In genomic region chr6:50354688-50355660, GRCm38 (mm10) we compare ENCODE assay signal across 8 mouse cellular contexts.
DNase-seq lines count a peak whose midpoint lies in the region; ATAC-seq lines count a peak whose summit lies in the region.

No protein-coding gene starts in this region.

- H3K9ac ChIP-seq in kidney, embryonic 16.5 days (replicated peaks; ENCODE audit: low read length): no peak overlapping the region; the same call in 1 of the 2 replicates
- H3K9ac ChIP-seq in midbrain, embryonic 14.5 days (replicated peaks; ENCODE audit: low read length): no peak overlapping the region

- H3K9me3 ChIP-seq in megakaryocyte, embryonic 14.5 days: no peaks in the 10 kb centered on the region
- no peaks in the 10 kb centered on the region for H3K9me3 ChIP-seq in kidney, embryonic 16.5 days (ENCODE audit: low read length)
- no peaks in the 10 kb centered on the region for H3K9me3 ChIP-seq in midbrain, embryonic 14.5 days (ENCODE audit: control insufficient read depth, low read length)

- H3K27ac ChIP-seq in kidney, embryonic 16.5 days (ENCODE audit: low read length): peak overlapping the region; percentile 41
- no peak overlapping the region for H3K27ac ChIP-seq in midbrain, embryonic 14.5 days (replicated peaks; ENCODE audit: low read depth, low read length)

- peak; percentile 66 to 67 for DNase-seq in heart, adult 18-20 months
- peak; percentile 45 for DNase-seq in midbrain, embryonic 14.5 days
- DNase-seq in cerebellum, adult 18-20 months: no peak
- no peak for DNase-seq in cerebellum, postnatal 25 days
- no peak for DNase-seq in layer of hippocampus, adult 8-10 months (ENCODE audit: low spot score in 2 of 2)

- ATAC-seq in megakaryocyte, adult 5-6 weeks (ENCODE audit: poor library complexity, severe bottlenecking): no peak
- peak; percentile 84 for ATAC-seq in kidney, embryonic 16.5 days (ENCODE audit: low FRiP score, low TSS enrichment)
- no peak for ATAC-seq in midbrain, embryonic 14.5 days (ENCODE audit: low FRiP score, low TSS enrichment)

- H3K4me2 ChIP-seq in kidney, embryonic 16.5 days (replicated peaks; ENCODE audit: low read depth, low read length): no peak overlapping the region
- no peak overlapping the region for H3K4me2 ChIP-seq in midbrain, embryonic 14.5 days (ENCODE audit: low read length)

- H3K27me3 ChIP-seq in megakaryocyte, embryonic 14.5 days (replicated peaks): no peaks in the 10 kb centered on the region
- H3K27me3 ChIP-seq in kidney, embryonic 16.5 days (ENCODE audit: insufficient read depth, low read length): no peaks in the 10 kb centered on the region
- H3K27me3 ChIP-seq in midbrain, embryonic 14.5 days (ENCODE audit: control insufficient read depth, insufficient read depth, low read length): no peaks in the 10 kb centered on the region

- H3K4me1 ChIP-seq in megakaryocyte, embryonic 14.5 days: peaks cover 74% of the 10 kb centered on the region
- H3K4me1 ChIP-seq in kidney, embryonic 16.5 days (ENCODE audit: insufficient read depth, low read length): peaks cover 40% of the 10 kb centered on the region
- peaks cover 12% of the 10 kb centered on the region for H3K4me1 ChIP-seq in midbrain, embryonic 14.5 days (ENCODE audit: control insufficient read depth, insufficient read depth, low read length)

- H3K36me3 ChIP-seq in megakaryocyte, embryonic 14.5 days (replicated peaks; ENCODE audit: low read length): peaks cover 64% of the 10 kb centered on the region
- peaks cover 7% of the 10 kb centered on the region; the same call in 1 of the 2 replicates for H3K36me3 ChIP-seq in kidney, embryonic 16.5 days (ENCODE audit: insufficient read depth, low read length)
- no peaks in the 10 kb centered on the region for H3K36me3 ChIP-seq in midbrain, embryonic 14.5 days (ENCODE audit: control insufficient read depth, insufficient read depth, low read length)

- peak overlapping the region; percentile 82 for H3K4me3 ChIP-seq in megakaryocyte, embryonic 14.5 days (replicated peaks)
- H3K4me3 ChIP-seq in kidney, embryonic 16.5 days (ENCODE audit: low read length): no peak overlapping the region
- no peak overlapping the region for H3K4me3 ChIP-seq in midbrain, embryonic 14.5 days (replicated peaks; ENCODE audit: low read depth, low read length)

- WGBS in kidney, embryonic 16.5 days: 37% methylated on average over 20 of the region's 20 CpGs
- WGBS in midbrain, embryonic 14.5 days: 56% methylated on average over 20 of the region's 20 CpGs

Comparison
In these comparisons a context has a peak if more than half of its experiments do, and no peak if none do; other contexts are left out.
1. DNase-seq: peak in heart, adult 18-20 months (2 of 2) and midbrain, embryonic 14.5 days (single experiment); none in cerebellum, adult 18-20 months (0 of 2), cerebellum, postnatal 25 days (0 of 2) and layer of hippocampus, adult 8-10 months (0 of 2).